Mouse (Mus musculus): ENCODE measurements around the gene Gstp1. TPM values are rescaled to one million over a fixed set of nuclear protein-coding genes. Genes with fewer than 3 reads are reported as not detected.

The Gstp1 gene
- polyA plus RNA-seq, 1 experiment, result 119 TPM

DNA sequence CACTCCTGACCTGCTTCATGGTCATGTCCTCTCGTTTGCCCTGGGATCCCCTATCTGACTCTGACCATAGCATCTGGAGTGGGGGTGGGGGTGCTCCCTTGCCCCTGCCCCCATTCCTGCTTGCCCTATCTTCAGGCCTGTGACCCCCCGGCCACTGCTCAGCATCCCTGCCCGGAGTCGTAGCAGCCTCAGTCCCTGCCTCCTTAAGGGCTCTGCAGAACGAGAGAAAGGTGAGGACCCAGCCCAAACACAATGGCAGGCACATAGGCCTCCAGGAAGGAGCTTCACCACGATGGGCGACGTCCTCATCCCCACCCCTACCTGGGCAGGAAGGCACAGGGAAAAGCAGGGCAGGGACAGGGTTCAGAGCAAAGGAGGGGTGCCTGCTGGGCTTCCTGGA, 39.5 kb downstream of the Gstp1 start:
- peaks cover 3% of the 10 kb centered on the region for H3K4me1 ChIP-seq (ENCODE audit: control insufficient read depth, insufficient read depth, low read length)
- H3K9me3 ChIP-seq (replicated peaks; ENCODE audit: control insufficient read depth, insufficient read depth, low read length, poor library complexity, severe bottlenecking), result no peaks in the 10 kb centered on the region
- no peak overlapping the region for H3K4me3 ChIP-seq (ENCODE audit: low read depth, low read length)
- no peaks in the 10 kb centered on the region for H3K27me3 ChIP-seq (ENCODE audit: control insufficient read depth, insufficient read depth, low read length, poor library complexity, severe bottlenecking)
- H3K36me3 ChIP-seq (ENCODE audit: control insufficient read depth, insufficient read depth, low read length, poor library complexity, severe bottlenecking), result no peaks in the 10 kb centered on the region
- no peak for TF ChIP-seq EP300 (IDR thresholded peaks at IDR 0.05; ENCODE audit: insufficient read depth, low read depth, low read length)
- TF ChIP-seq POLR2A (IDR thresholded peaks at IDR 0.05; ENCODE audit: insufficient read depth, low read length), result no peak
- TF ChIP-seq CTCF (IDR thresholded peaks at IDR 0.05; ENCODE audit: low read depth, low read length), result no peak
- H3K27ac ChIP-seq (ENCODE audit: insufficient read depth, low read length), result no peak overlapping the region
- H3K9ac ChIP-seq (ENCODE audit: low read depth, poor library complexity, severe bottlenecking), result no peak overlapping the region

DNA sequence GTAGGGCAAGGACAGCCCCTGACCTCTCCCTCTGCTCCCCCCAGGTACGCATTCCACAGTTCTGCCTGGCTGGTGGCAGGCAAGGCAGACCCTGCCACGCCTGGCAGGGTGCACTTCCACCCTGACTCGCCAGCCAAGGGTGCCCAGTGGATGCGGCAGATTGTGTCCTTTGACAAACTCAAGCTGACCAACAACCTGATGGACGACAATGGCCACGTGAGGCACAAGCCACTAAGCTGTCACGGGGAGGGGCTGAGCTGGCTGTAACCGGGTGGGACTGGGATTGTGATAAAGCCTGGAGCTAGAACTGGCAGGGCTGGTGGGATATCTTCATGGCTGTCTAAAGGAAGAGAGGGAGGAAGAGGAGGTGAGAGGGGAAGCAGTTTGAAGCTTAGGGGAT, 40.6 kb downstream of the Gstp1 start:
- no peak overlapping the region for H3K27ac ChIP-seq (ENCODE audit: insufficient read depth, low read length)
- H3K9me3 ChIP-seq (replicated peaks; ENCODE audit: control insufficient read depth, insufficient read depth, low read length, poor library complexity, severe bottlenecking), result no peaks in the 10 kb centered on the region
- H3K4me3 ChIP-seq (ENCODE audit: low read depth, low read length), result no peak overlapping the region
- H3K36me3 ChIP-seq (ENCODE audit: control insufficient read depth, insufficient read depth, low read length, poor library complexity, severe bottlenecking), result no peaks in the 10 kb centered on the region
- no peaks in the 10 kb centered on the region for H3K4me1 ChIP-seq (ENCODE audit: control insufficient read depth, insufficient read depth, low read length)
- H3K9ac ChIP-seq (ENCODE audit: low read depth, poor library complexity, severe bottlenecking), result no peak overlapping the region
- no peak for TF ChIP-seq POLR2A (IDR thresholded peaks at IDR 0.05; ENCODE audit: insufficient read depth, low read length)
- TF ChIP-seq EP300 (IDR thresholded peaks at IDR 0.05; ENCODE audit: insufficient read depth, low read depth, low read length), result no peak
- TF ChIP-seq CTCF (IDR thresholded peaks at IDR 0.05; ENCODE audit: low read depth, low read length), result no peak
- H3K27me3 ChIP-seq (ENCODE audit: control insufficient read depth, insufficient read depth, low read length, poor library complexity, severe bottlenecking), result no peaks in the 10 kb centered on the region

DNA sequence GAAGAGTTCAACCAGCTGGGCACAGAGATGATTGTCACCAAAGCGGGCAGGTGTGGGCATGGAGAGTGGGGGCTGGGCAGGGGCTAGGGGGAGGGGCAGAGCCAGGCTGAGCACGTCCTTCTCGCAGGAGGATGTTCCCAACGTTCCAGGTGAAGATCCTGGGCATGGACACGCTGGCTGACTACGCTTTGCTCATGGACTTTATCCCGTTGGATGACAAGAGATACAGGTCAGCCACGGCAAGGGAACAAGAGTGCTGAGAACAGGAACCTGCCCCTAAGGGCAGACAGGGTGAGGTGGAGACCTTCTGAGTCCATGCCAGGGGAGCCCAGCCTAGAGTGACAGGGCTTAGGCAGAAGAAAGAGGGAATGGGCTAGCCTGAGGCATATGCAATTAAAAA, 41.0 kb downstream of the Gstp1 start:
- Histone ChIP-seq H3K4me1 (ENCODE audit: control insufficient read depth, insufficient read depth, low read length) (no peaks in the 10 kb centered on the region), H3K27ac (ENCODE audit: insufficient read depth, low read length) (no peak overlapping the region)

DNA sequence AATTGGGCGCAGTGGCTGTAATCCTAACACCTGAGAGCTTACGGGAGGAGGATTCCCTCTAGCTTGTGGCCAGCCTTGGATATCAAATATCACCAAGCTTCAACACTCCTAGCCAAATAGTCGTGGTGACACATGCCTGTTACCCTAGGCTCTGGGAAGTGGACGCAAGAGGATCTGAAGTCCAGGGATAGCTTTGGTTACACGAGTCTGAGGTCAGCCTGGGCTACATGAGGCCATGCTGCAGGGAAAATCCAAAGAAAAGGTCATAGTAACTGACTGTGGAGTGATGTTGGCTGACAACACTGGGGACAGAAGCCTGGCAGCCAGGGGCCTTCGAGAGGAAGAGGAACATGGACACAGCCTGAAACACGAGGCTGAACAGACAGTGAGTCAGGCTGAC, 41.7 kb downstream of the Gstp1 start:
- no peaks in the 10 kb centered on the region for H3K27me3 ChIP-seq (ENCODE audit: control insufficient read depth, insufficient read depth, low read length, poor library complexity, severe bottlenecking)
- no peak overlapping the region for H3K4me3 ChIP-seq (ENCODE audit: low read depth, low read length)
- H3K9ac ChIP-seq (ENCODE audit: low read depth, poor library complexity, severe bottlenecking), result no peak overlapping the region
- H3K27ac ChIP-seq (ENCODE audit: insufficient read depth, low read length), result no peak overlapping the region
- no peaks in the 10 kb centered on the region for H3K9me3 ChIP-seq (replicated peaks; ENCODE audit: control insufficient read depth, insufficient read depth, low read length, poor library complexity, severe bottlenecking)
- no peaks in the 10 kb centered on the region for H3K4me1 ChIP-seq (ENCODE audit: control insufficient read depth, insufficient read depth, low read length)
- TF ChIP-seq CTCF (IDR thresholded peaks at IDR 0.05; ENCODE audit: low read depth, low read length) (no peak), POLR2A (IDR thresholded peaks at IDR 0.05; ENCODE audit: insufficient read depth, low read length) (no peak), EP300 (IDR thresholded peaks at IDR 0.05; ENCODE audit: insufficient read depth, low read depth, low read length) (no peak)
- no peaks in the 10 kb centered on the region for H3K36me3 ChIP-seq (ENCODE audit: control insufficient read depth, insufficient read depth, low read length, poor library complexity, severe bottlenecking)

More for the DNA sequence above, 41.0 kb downstream of the Gstp1 start:
- Histone ChIP-seq H3K27me3 (ENCODE audit: control insufficient read depth, insufficient read depth, low read length, poor library complexity, severe bottlenecking) (no peaks in the 10 kb centered on the region), H3K9me3 (replicated peaks; ENCODE audit: control insufficient read depth, insufficient read depth, low read length, poor library complexity, severe bottlenecking) (no peaks in the 10 kb centered on the region), H3K4me3 (ENCODE audit: low read depth, low read length) (no peak overlapping the region), H3K9ac (ENCODE audit: low read depth, poor library complexity, severe bottlenecking) (no peak overlapping the region), H3K36me3 (ENCODE audit: control insufficient read depth, insufficient read depth, low read length, poor library complexity, severe bottlenecking) (no peaks in the 10 kb centered on the region)
- TF ChIP-seq CTCF (IDR thresholded peaks at IDR 0.05; ENCODE audit: low read depth, low read length) (no peak), POLR2A (IDR thresholded peaks at IDR 0.05; ENCODE audit: insufficient read depth, low read length) (no peak), EP300 (IDR thresholded peaks at IDR 0.05; ENCODE audit: insufficient read depth, low read depth, low read length) (no peak)

DNA sequence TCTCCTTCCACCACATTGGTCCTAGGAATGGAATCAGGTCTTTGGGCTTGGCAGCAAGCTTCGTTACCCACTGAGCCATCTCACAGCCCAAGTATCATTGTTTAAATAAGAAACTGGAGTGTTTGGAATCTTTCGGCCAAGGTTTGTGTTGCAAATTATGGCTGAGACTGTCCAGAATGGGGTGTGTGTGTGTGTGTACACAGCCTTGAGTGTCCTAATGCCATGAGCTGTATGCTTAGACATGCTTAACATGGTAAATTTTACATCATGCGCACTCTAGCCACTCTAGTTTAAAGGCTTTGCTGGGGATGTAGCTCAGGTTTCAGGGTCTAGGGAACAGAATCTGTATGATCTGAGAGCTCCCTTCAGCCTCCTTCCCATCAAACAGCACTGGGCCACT, 42.3 kb downstream of the Gstp1 start:
- no peaks in the 10 kb centered on the region for H3K4me1 ChIP-seq (ENCODE audit: control insufficient read depth, insufficient read depth, low read length)
- H3K36me3 ChIP-seq (ENCODE audit: control insufficient read depth, insufficient read depth, low read length, poor library complexity, severe bottlenecking), result no peaks in the 10 kb centered on the region
- H3K27ac ChIP-seq (ENCODE audit: insufficient read depth, low read length), result no peak overlapping the region
- H3K9me3 ChIP-seq (replicated peaks; ENCODE audit: control insufficient read depth, insufficient read depth, low read length, poor library complexity, severe bottlenecking), result no peaks in the 10 kb centered on the region
- no peak for TF ChIP-seq CTCF (IDR thresholded peaks at IDR 0.05; ENCODE audit: low read depth, low read length)
- TF ChIP-seq POLR2A (IDR thresholded peaks at IDR 0.05; ENCODE audit: insufficient read depth, low read length), result no peak
- no peak for TF ChIP-seq EP300 (IDR thresholded peaks at IDR 0.05; ENCODE audit: insufficient read depth, low read depth, low read length)
- no peaks in the 10 kb centered on the region for H3K27me3 ChIP-seq (ENCODE audit: control insufficient read depth, insufficient read depth, low read length, poor library complexity, severe bottlenecking)
- H3K4me3 ChIP-seq (ENCODE audit: low read depth, low read length), result no peak overlapping the region
- H3K9ac ChIP-seq (ENCODE audit: low read depth, poor library complexity, severe bottlenecking), result no peak overlapping the region

DNA sequence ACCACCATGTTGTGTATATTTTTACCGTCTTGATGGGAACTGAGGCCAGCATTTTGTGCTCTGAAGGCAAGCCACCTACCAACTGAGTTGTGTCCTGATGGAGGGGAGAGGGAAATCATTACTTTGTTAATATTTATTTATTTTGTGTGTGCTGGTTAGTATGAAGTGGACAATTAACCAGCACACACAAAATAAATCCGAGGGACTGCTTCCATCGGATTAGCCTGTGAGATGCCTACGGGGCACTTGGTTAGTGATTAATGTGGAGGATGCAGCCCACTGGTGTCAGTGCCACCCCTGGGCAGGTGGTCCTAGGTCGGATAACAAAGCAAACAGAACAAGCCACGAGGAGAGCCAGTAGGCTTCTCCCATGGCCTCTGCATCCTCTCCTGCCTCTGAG, 42.9 kb downstream of the Gstp1 start:
- Histone ChIP-seq H3K27ac (ENCODE audit: insufficient read depth, low read length) (no peak overlapping the region), H3K9me3 (replicated peaks; ENCODE audit: control insufficient read depth, insufficient read depth, low read length, poor library complexity, severe bottlenecking) (no peaks in the 10 kb centered on the region), H3K4me1 (ENCODE audit: control insufficient read depth, insufficient read depth, low read length) (no peaks in the 10 kb centered on the region), H3K27me3 (ENCODE audit: control insufficient read depth, insufficient read depth, low read length, poor library complexity, severe bottlenecking) (no peaks in the 10 kb centered on the region), H3K4me3 (ENCODE audit: low read depth, low read length) (no peak overlapping the region), H3K9ac (ENCODE audit: low read depth, poor library complexity, severe bottlenecking) (no peak overlapping the region), H3K36me3 (ENCODE audit: control insufficient read depth, insufficient read depth, low read length, poor library complexity, severe bottlenecking) (no peaks in the 10 kb centered on the region)
- TF ChIP-seq EP300 (IDR thresholded peaks at IDR 0.05; ENCODE audit: insufficient read depth, low read depth, low read length), result no peak
- no peak for TF ChIP-seq POLR2A (IDR thresholded peaks at IDR 0.05; ENCODE audit: insufficient read depth, low read length)
- no peak for TF ChIP-seq CTCF (IDR thresholded peaks at IDR 0.05; ENCODE audit: low read depth, low read length)

Data from ES-Bruce4 (cell line).